Mouse (Mus musculus) hindbrain, embryonic 11.5 days (tissue): ENCODE measurements at regions not wholly inside any gene's neighbourhood (a gene's known extent, or its start where the extent isn't known, plus 50 kb on each side); places are given as distances from the start of the nearest gene placed in this dataset.
A peak's percentile ranks its signal among the peaks of the same experiment; 100 is the strongest.

Experiments used
- ATAC-seq: fragments of 200-750 bp; cut with Nextera tagmentation; 2 replicates; pipeline ENCODE4 v1.8.0; 2017; ENCODE audit warnings: mild to moderate bottlenecking, moderate TSS enrichment, moderate library complexity; ENCODE audit not compliant: low FRiP score
- DNase-seq: peaks from one replicate; pipeline ENCODE4 v3.0.0-alpha.2; 2015; ENCODE audit warnings: low spot score
- H3K27ac ChIP-seq: fragments of 300-500 bp; sonication (generic); 2 replicates; pipeline ENCODE4 v1.5.1; 2014; ENCODE audit warnings: mild to moderate bottlenecking, low read depth, low read length
- H3K27me3 ChIP-seq: fragments of 300-500 bp; sonication (generic); 2 replicates; pipeline ENCODE4 v1.6.1; 2014; ENCODE audit warnings: mild to moderate bottlenecking, low read length, moderate library complexity, mixed read lengths; ENCODE audit not compliant: control insufficient read depth, insufficient read depth
- H3K36me3 ChIP-seq: fragments of 300-500 bp; sonication (generic); 2 replicates; pipeline ENCODE4 v1.6.1; 2014; ENCODE audit warnings: mild to moderate bottlenecking, low read length, moderate library complexity, mixed read lengths; ENCODE audit not compliant: control insufficient read depth, insufficient read depth
- H3K4me1 ChIP-seq: fragments of 300-500 bp; sonication (generic); replicated peaks from 2 replicates; pipeline ENCODE4 v1.6.1; 2014; ENCODE audit warnings: low read length, mixed read lengths; ENCODE audit not compliant: control insufficient read depth, insufficient read depth
- H3K4me2 ChIP-seq: fragments of 300-500 bp; sonication (generic); replicated peaks from 2 replicates; pipeline ENCODE4 v1.6.1; 2014; ENCODE audit warnings: mild to moderate bottlenecking, low read depth, low read length
- H3K4me3 ChIP-seq: fragments of 300-500 bp; sonication (generic); 2 replicates; pipeline ENCODE4 v1.5.1; 2014; ENCODE audit warnings: low read depth, low read length
- H3K9ac ChIP-seq: fragments of 300-500 bp; sonication (generic); 2 replicates; pipeline ENCODE4 v1.6.1; 2014; ENCODE audit warnings: low read depth, low read length
- H3K9me3 ChIP-seq: fragments of 300-500 bp; sonication (generic); 2 replicates; pipeline ENCODE4 v1.6.1; 2016; ENCODE audit warnings: low read length; ENCODE audit not compliant: control insufficient read depth
- WGBS: fragments of 180-500 bp; shearing (Covaris S2); extraction: QIAGEN DNeasy Blood & Tissue Kit; methylation state at CpG from one replicate; pipeline ENCODE4 v1.1.7; 2014; 5-methylcytosine and 5-hydroxymethylcytosine counted together

DNA sequence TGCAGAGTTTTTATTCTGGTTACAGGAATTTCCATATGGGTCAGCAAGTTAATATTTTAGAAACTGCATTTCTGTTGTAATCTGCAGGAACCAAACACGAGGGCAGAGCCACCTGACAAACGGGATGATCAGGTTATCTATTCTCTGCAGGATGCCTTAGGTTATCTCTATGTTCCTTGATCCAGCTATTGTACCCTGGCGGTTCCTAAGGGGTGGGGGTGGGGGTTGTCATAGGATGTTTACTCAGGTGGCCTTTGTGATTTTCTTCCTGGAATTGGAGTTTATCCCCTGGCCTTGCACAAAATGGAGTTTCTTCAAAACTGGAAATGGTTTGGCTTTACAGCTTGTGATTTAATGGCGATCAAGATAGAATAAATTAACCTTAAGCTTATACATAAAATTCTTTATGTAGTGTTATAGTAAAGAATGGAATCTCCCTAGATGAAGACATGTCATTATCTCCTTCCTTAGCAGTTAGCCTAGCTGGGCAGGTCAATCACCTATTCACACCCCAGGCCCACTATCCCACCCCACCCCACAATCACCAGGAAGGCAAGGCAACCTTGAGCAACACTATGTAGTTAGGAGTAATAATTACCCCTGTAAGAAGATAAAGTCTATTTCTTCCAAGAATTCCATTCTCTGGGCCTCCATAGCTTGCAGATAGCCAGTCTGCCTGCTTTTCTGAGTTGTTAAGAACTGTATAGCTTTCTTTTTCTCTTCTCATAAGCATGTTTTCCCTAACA is 192.3 kb upstream of the B430218F22Rik start:
- H3K27ac ChIP-seq = no peak overlapping the region
- H3K9ac ChIP-seq = no peak overlapping the region
- 69% methylated on average over 4 of the region's 4 CpGs for WGBS
- H3K4me3 ChIP-seq = no peak overlapping the region
- H3K27me3 ChIP-seq = no peaks in the 10 kb centered on the region
- DNase-seq (no peak), ATAC-seq (no peak)
- H3K4me1 ChIP-seq = no peaks in the 10 kb centered on the region
- H3K36me3 ChIP-seq = no peaks in the 10 kb centered on the region
- H3K4me2 ChIP-seq = no peak overlapping the region
- no peaks in the 10 kb centered on the region for H3K9me3 ChIP-seq

DNA sequence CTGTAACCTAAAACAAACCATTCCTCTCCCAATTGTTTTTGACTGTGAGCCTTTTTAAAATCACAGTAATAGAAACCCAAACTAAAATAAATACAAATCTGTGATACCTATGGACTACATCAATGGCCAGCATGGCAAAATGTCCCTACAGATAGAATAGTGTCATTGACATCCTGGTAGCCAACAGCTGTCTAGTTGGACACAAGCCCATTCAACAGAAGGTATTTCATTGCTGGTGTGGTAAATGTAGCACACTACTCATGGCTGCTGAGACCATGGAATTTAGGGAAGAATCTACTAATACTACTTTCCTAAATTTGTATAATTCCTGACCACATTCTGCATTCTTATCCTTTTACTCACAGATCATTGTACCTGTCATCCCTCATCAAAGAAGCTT is 178.3 kb upstream of the B430218F22Rik start:
- ATAC-seq = no peak
- no peaks in the 10 kb centered on the region for H3K27me3 ChIP-seq
- H3K9me3 ChIP-seq = no peaks in the 10 kb centered on the region
- DNase-seq = no peak
- H3K27ac ChIP-seq = no peak overlapping the region
- H3K9ac ChIP-seq = no peak overlapping the region
- H3K4me3 ChIP-seq = no peak overlapping the region
- H3K36me3 ChIP-seq = no peaks in the 10 kb centered on the region
- H3K4me2 ChIP-seq = no peak overlapping the region
- H3K4me1 ChIP-seq = no peaks in the 10 kb centered on the region

DNA sequence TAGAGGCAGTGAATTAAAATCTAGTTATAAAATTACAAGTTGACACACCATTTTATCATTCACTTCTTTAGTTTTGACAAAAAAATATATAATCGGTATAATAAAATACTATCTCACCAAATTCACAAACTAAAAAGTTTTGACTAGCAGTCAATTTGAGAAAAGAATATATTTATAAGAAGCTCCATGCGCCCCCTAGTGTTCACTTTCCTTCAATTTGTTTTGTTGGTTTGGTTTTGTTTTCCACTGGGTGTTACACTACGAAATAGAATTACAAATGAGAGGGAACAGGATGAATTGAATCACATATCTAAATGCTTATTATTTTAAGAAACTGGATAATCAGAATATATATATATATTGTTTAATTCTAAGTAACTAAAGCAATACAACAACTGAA is 159.1 kb upstream of the B430218F22Rik start:
- H3K4me3 ChIP-seq = no peak overlapping the region
- WGBS = 32% methylated on average over 3 of the region's 3 CpGs
- no peaks in the 10 kb centered on the region for H3K9me3 ChIP-seq
- ATAC-seq (no peak), DNase-seq (peak; percentile 73)
- no peaks in the 10 kb centered on the region for H3K27me3 ChIP-seq
- H3K4me2 ChIP-seq = no peak overlapping the region
- H3K4me1 ChIP-seq = no peaks in the 10 kb centered on the region
- H3K9ac ChIP-seq = no peak overlapping the region
- H3K27ac ChIP-seq = no peak overlapping the region
- H3K36me3 ChIP-seq = no peaks in the 10 kb centered on the region

DNA sequence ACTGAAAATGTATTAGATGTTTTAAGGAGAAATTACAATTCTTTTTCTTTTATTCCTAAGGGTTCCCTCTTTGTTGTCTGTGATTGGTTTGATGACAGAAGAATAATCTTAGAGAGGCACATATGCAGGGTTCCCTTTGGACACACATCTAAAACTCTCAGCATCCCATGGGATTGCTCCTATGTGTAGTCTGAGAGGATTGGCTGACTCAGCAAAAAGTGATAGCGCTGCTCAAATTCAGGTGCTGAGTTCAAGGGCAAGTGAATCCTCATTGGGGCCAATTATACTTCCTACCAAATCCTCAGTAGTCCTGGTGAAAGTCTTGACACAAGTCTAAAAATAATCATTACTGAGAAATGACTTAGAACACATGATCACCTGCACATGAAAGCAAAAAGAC is 148.5 kb upstream of the B430218F22Rik start:
- Histone ChIP-seq H3K27ac (no peak overlapping the region), H3K9me3 (no peaks in the 10 kb centered on the region), H3K4me1 (no peaks in the 10 kb centered on the region), H3K36me3 (no peaks in the 10 kb centered on the region), H3K4me2 (no peak overlapping the region), H3K9ac (no peak overlapping the region), H3K27me3 (no peaks in the 10 kb centered on the region), H3K4me3 (no peak overlapping the region)
- ATAC-seq (no peak), DNase-seq (peak; percentile 1)
- WGBS = 88% methylated on average over 1 of the region's 1 CpGs

DNA sequence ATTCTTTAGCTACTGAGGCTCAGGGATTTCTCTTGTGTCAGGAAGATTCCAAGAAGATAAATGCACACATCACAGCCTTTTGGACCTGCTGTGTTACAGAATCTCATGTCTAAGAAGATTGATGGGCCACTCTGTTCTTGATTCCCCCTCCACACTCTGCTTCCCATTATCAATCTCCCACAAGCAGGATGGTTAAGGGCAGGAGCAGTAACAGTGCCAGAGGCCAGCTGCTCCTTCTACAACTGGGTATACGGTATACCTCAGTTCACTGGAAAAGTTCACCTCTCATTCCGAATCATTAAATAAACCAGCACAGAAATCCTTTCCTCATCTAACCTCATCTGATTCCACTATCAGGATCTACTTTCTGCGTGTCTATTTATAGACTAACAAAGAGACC is 141.8 kb upstream of the B430218F22Rik start:
- no peaks in the 10 kb centered on the region for H3K27me3 ChIP-seq
- WGBS = 81% methylated on average over 3 of the region's 3 CpGs
- ATAC-seq = 0 out of 2 replicates have a peak, but pooled peaks have one; percentile 58
- H3K4me2 ChIP-seq = no peak overlapping the region
- H3K4me1 ChIP-seq = no peaks in the 10 kb centered on the region
- H3K27ac ChIP-seq = no peak overlapping the region
- no peak overlapping the region for H3K4me3 ChIP-seq
- no peak overlapping the region for H3K9ac ChIP-seq
- DNase-seq = peak; percentile 4
- H3K36me3 ChIP-seq = no peaks in the 10 kb centered on the region
- no peaks in the 10 kb centered on the region for H3K9me3 ChIP-seq

DNA sequence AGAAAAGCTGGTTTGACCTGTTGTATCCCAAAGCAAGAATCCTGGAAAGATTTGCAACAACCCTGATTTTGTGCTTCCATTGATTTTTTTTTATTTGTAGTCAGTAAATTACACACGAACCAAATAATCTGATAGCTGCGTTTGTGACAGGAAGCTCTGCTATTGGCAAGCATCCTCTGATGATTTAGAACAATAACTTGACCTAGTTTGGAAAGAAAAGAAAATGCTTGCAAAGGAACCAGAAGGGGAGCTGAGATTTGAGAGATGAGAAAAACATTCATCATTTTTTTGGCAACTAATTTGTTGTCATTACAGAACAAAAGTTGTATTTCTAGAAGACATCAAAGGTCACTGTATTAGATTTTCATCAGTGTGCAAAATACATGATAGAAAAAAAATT is 140.9 kb upstream of the B430218F22Rik start:
- DNase-seq (no peak), ATAC-seq (no peak)
- no peak overlapping the region for H3K9ac ChIP-seq
- H3K4me1 ChIP-seq = no peaks in the 10 kb centered on the region
- 82% methylated on average over 2 of the region's 2 CpGs for WGBS
- H3K27me3 ChIP-seq = no peaks in the 10 kb centered on the region
- no peak overlapping the region for H3K4me2 ChIP-seq
- no peak overlapping the region for H3K4me3 ChIP-seq
- no peaks in the 10 kb centered on the region for H3K9me3 ChIP-seq
- H3K36me3 ChIP-seq = no peaks in the 10 kb centered on the region
- H3K27ac ChIP-seq = no peak overlapping the region

DNA sequence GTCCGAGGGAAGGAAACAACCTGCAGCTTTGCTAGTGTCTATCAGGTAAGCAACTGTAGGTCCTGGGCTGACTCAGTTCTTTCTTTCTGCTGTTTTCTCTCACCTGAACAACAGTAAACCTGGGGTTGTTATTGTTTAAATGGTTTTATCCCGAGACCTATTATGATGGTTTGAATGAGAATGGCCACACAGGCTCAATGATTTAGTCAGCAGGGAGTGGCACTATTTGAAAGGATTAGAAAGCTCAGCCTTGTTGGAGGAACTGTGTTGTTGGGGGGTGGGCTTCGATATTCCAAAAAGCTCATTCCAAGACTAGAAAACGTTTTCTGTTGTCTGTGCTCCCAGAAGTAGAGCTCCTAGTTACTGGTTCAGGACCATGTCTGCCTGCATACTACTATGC is 126.8 kb upstream of the B430218F22Rik start:
- Histone ChIP-seq H3K4me3 (no peak overlapping the region), H3K4me2 (no peak overlapping the region), H3K4me1 (no peaks in the 10 kb centered on the region), H3K27me3 (no peaks in the 10 kb centered on the region), H3K9ac (no peak overlapping the region), H3K9me3 (no peaks in the 10 kb centered on the region), H3K27ac (no peak overlapping the region), H3K36me3 (no peaks in the 10 kb centered on the region)
- DNase-seq (no peak), ATAC-seq (no peak)
- WGBS = 69% methylated on average over 4 of the region's 4 CpGs

DNA sequence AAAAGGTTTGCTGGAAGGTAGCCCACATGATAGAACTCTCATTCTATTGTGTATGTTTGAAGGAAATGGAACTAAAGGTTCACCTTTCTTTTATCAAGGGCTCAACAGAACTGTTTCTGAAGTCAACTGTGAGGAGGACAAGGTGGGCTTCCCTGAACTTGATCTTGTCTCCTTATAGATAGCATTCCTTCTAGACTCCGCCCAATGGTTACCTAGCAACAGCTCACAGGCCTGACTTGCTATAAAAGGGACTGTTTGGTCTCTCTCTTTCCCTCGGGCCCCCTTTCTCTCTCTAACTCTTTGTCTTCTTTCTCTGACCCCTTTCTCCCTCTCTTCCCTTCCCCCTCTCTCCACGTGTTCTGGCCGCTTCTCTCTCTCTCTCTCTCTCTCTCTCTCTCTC is 123.5 kb upstream of the B430218F22Rik start:
- H3K4me1 ChIP-seq = no peaks in the 10 kb centered on the region
- no peak overlapping the region for H3K9ac ChIP-seq
- no peaks in the 10 kb centered on the region for H3K36me3 ChIP-seq
- no peak overlapping the region for H3K27ac ChIP-seq
- no peak for DNase-seq
- no peak overlapping the region for H3K4me3 ChIP-seq
- no peak for ATAC-seq
- H3K9me3 ChIP-seq = no peaks in the 10 kb centered on the region
- WGBS = 50% methylated on average over 4 of the region's 4 CpGs
- no peak overlapping the region for H3K4me2 ChIP-seq
- H3K27me3 ChIP-seq = no peaks in the 10 kb centered on the region

DNA sequence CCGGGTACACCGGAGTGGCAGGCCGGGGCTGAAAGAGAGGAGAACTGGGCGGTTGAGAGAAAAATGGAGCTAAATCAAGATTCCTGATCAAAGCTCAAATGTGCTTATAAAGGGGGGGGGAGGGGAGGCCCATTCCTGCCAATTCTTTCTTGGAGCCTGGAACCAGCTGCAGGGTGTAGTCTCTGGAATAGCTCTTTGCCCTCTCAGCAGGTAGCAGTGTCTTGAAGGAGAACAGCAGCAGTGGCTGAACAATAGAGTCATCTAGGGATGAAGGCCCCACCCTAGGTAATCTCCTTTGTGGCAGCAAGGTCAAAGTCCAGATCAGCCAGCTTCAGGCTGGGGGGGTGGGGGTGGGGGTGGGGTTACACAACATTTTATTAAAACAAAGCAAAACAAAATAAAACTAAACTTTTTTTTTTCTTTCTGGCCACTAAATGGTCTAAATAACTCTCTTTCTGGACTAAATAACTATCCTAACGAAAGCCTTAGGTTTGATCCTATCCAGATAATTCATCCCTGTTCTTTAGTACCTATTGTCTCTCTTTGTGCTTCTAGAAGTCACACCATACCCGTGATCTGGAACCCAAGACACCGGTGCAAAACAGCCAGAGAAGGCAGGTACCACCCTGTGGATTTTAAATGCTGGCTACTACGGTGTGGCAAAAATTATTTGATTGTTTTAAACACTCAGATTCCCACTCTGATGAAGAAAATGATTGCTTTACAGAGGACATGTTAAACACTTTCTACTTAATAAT is 120.5 kb upstream of the B430218F22Rik start:
- Histone ChIP-seq H3K27ac (no peak overlapping the region), H3K4me3 (no peak overlapping the region), H3K9ac (no peak overlapping the region), H3K4me1 (no peaks in the 10 kb centered on the region), H3K9me3 (no peaks in the 10 kb centered on the region), H3K27me3 (no peaks in the 10 kb centered on the region), H3K4me2 (no peak overlapping the region), H3K36me3 (no peaks in the 10 kb centered on the region)
- 82% methylated on average over 8 of the region's 8 CpGs for WGBS
- ATAC-seq (0 out of 2 replicates have a peak, but pooled peaks have one; percentile 22), DNase-seq (no peak)
